ENCODE assay signal across 16 mouse cellular contexts in genomic region chr13:8737139-8737865, GRCm38 (mm10).
DNase-seq lines count a peak whose midpoint lies in the region; ATAC-seq and TF ChIP-seq lines count a peak whose summit lies in the region.
"Had no signal": no experiment of that assay in that cellular context is flagged by ENCODE, and none has a peak within 500 bp of the region (broad histone marks: within the 10 kb centered on the region; RNA-seq: fewer than 3 reads in every experiment).

No protein-coding gene starts in this region.

- no peaks in the 10 kb centered on the region for H3K9me3 ChIP-seq in heart, embryonic 10.5 days
- no peaks in the 10 kb centered on the region for H3K9me3 ChIP-seq in limb, embryonic 14.5 days (ENCODE audit: control insufficient read depth, low read length)
- H3K9me3 ChIP-seq in limb, embryonic 10.5 days (replicated peaks), result no peaks in the 10 kb centered on the region
- H3K9me3 ChIP-seq in kidney, embryonic 16.5 days (ENCODE audit: low read length), result no peaks in the 10 kb centered on the region
- H3K9me3 ChIP-seq: G1E; heart, embryonic 15.5 days; megakaryocyte, embryonic 14.5 days had no signal

- H3K27me3 ChIP-seq in heart, embryonic 10.5 days (ENCODE audit: insufficient read depth, poor library complexity, severe bottlenecking), result no peaks in the 10 kb centered on the region
- no peaks in the 10 kb centered on the region for H3K27me3 ChIP-seq in limb, embryonic 14.5 days (ENCODE audit: control insufficient read depth, insufficient read depth, low read length)
- no peaks in the 10 kb centered on the region for H3K27me3 ChIP-seq in limb, embryonic 10.5 days (ENCODE audit: low read depth, poor library complexity, severe bottlenecking)
- H3K27me3 ChIP-seq in kidney, embryonic 16.5 days (ENCODE audit: insufficient read depth, low read length), result peaks cover 10% of the 10 kb centered on the region
- H3K27me3 ChIP-seq: heart, embryonic 15.5 days had no signal

- no peak overlapping the region for H3K4me2 ChIP-seq in limb, embryonic 14.5 days (replicated peaks; ENCODE audit: low read depth, low read length, severe bottlenecking)
- H3K4me2 ChIP-seq in kidney, embryonic 16.5 days (replicated peaks; ENCODE audit: low read depth, low read length), result no peak overlapping the region
- H3K4me2 ChIP-seq: heart, embryonic 15.5 days; liver, embryonic 11.5 days had no signal

- WGBS in heart, embryonic 10.5 days, result 56% methylated on average over 5 of the region's 5 CpGs
- 43% methylated on average over 5 of the region's 5 CpGs for WGBS in limb, embryonic 14.5 days
- 80% methylated on average over 5 of the region's 5 CpGs for WGBS in limb, embryonic 10.5 days
- WGBS in kidney, embryonic 16.5 days, result 26% methylated on average over 5 of the region's 5 CpGs

- no peak overlapping the region for H3K9ac ChIP-seq in limb, embryonic 14.5 days (ENCODE audit: low read depth, low read length, severe bottlenecking)
- H3K9ac ChIP-seq in kidney, embryonic 16.5 days (replicated peaks; ENCODE audit: low read length), result no peak overlapping the region
- H3K9ac ChIP-seq: heart, embryonic 15.5 days had no signal

- no peak for ATAC-seq in limb, embryonic 14.5 days (ENCODE audit: low FRiP score, low read depth)
- peak; percentile 99 for ATAC-seq in kidney, embryonic 16.5 days (ENCODE audit: low FRiP score, low TSS enrichment)

- no peak overlapping the region for H3K27ac ChIP-seq in heart, embryonic 10.5 days
- no peak overlapping the region for H3K27ac ChIP-seq in limb, embryonic 14.5 days (replicated peaks; ENCODE audit: low read depth, low read length)
- H3K27ac ChIP-seq in limb, embryonic 10.5 days, result no peak overlapping the region
- H3K27ac ChIP-seq in kidney, embryonic 16.5 days (ENCODE audit: low read length), result no peak overlapping the region
- H3K27ac ChIP-seq: heart, embryonic 15.5 days had no signal

- no peaks in the 10 kb centered on the region for H3K36me3 ChIP-seq in heart, embryonic 10.5 days
- no peaks in the 10 kb centered on the region for H3K36me3 ChIP-seq in limb, embryonic 14.5 days (ENCODE audit: control insufficient read depth, insufficient read depth, low read length)
- no peaks in the 10 kb centered on the region for H3K36me3 ChIP-seq in limb, embryonic 10.5 days
- no peaks in the 10 kb centered on the region for H3K36me3 ChIP-seq in kidney, embryonic 16.5 days (ENCODE audit: insufficient read depth, low read length)
- H3K36me3 ChIP-seq: G1E; heart, embryonic 15.5 days had no signal

- TF ChIP-seq POLR2A in limb, embryonic 14.5 days (IDR thresholded peaks at IDR 0.05; ENCODE audit: borderline replicate concordance, extremely low read depth, insufficient read depth, insufficient read length), result no peak

- H3K4me1 ChIP-seq in heart, embryonic 10.5 days, result no peaks in the 10 kb centered on the region
- no peaks in the 10 kb centered on the region for H3K4me1 ChIP-seq in limb, embryonic 14.5 days (ENCODE audit: control insufficient read depth, insufficient read depth, low read length)
- no peaks in the 10 kb centered on the region for H3K4me1 ChIP-seq in limb, embryonic 10.5 days
- 0 out of 2 replicates have a peak, but pooled peaks cover 6% of the 10 kb centered on the region for H3K4me1 ChIP-seq in kidney, embryonic 16.5 days (ENCODE audit: insufficient read depth, low read length)
- H3K4me1 ChIP-seq: heart, embryonic 15.5 days; megakaryocyte, embryonic 14.5 days had no signal

- DNase-seq in heart, embryonic 10.5 days (ENCODE audit: low spot score), result peak; percentile 22
- DNase-seq in heart, adult 9 months (ENCODE audit: low spot score in 2 of 2), result no peak
- DNase-seq in limb, embryonic 14.5 days (ENCODE audit: low spot score), result peak; percentile 37
- DNase-seq in limb, embryonic 10.5 days (ENCODE audit: low spot score), result no peak
- peak; percentile 47 for DNase-seq in layer of hippocampus, adult 9-11 months
- DNase-seq in gastrocnemius, postnatal 25 days, result no peak
- DNase-seq in heart, adult 18-20 months, result no peak
- DNase-seq: adrenal gland, postnatal 10 days; gastrocnemius, postnatal 14 days; right cerebral cortex, postnatal 14 days had no signal

- H3K4me3 ChIP-seq in heart, embryonic 10.5 days, result no peak overlapping the region
- H3K4me3 ChIP-seq in limb, embryonic 14.5 days (replicated peaks; ENCODE audit: low read length), result no peak overlapping the region
- no peak overlapping the region for H3K4me3 ChIP-seq in limb, embryonic 10.5 days
- H3K4me3 ChIP-seq in kidney, embryonic 16.5 days (ENCODE audit: low read length), result no peak overlapping the region
- H3K4me3 ChIP-seq: heart, embryonic 15.5 days; megakaryocyte, embryonic 14.5 days; myocyte had no signal

Comparison
In these comparisons a context has a peak if more than half of its experiments do, and no peak if none do; other contexts are left out.
1. DNase-seq: peak in heart, embryonic 10.5 days (single experiment), limb, embryonic 14.5 days (single experiment) and layer of hippocampus, adult 9-11 months (single experiment); none in heart, adult 9 months (0 of 2), limb, embryonic 10.5 days (single experiment), gastrocnemius, postnatal 25 days (single experiment) and heart, adult 18-20 months (0 of 2).